In genomic region chr4:22490016-22490638, GRCm38 (mm10) we compare ENCODE assay signal across 9 mouse cellular contexts. TPM values are rescaled to one million over a fixed set of nuclear protein-coding genes. Genes with fewer than 3 reads are reported as not detected.
A peak's percentile ranks its signal among the peaks of the same experiment; 100 is the strongest.
DNase-seq lines count a peak whose midpoint lies in the region; ATAC-seq lines count a peak whose summit lies in the region.
"Had no signal": no experiment of that assay in that cellular context is flagged by ENCODE, and none has a peak within 500 bp of the region (broad histone marks: within the 10 kb centered on the region; RNA-seq: fewer than 3 reads in every experiment).

No protein-coding gene starts in this region.

- H3K9ac ChIP-seq in forebrain, embryonic 11.5 days (ENCODE audit: low read length) = peak overlapping the region; percentile 84

- no peaks in the 10 kb centered on the region for H3K9me3 ChIP-seq in forebrain, embryonic 11.5 days (ENCODE audit: control insufficient read depth, low read length)

- peaks cover 2% of the 10 kb centered on the region for H3K27me3 ChIP-seq in forebrain, embryonic 11.5 days (ENCODE audit: control insufficient read depth, insufficient read depth, low read length)

- peaks cover 7% of the 10 kb centered on the region; the same call in 1 of the 2 replicates for H3K4me1 ChIP-seq in forebrain, embryonic 11.5 days (replicated peaks; ENCODE audit: control insufficient read depth, insufficient read depth, low read length)

- no peaks in the 10 kb centered on the region for H3K36me3 ChIP-seq in forebrain, embryonic 11.5 days (ENCODE audit: control insufficient read depth, insufficient read depth, low read length)

- DNase-seq in adrenal gland, postnatal 14 days = peak; percentile 10
- no peak for DNase-seq in adrenal gland, adult 18-20 months (ENCODE audit: low spot score in 2 of 2)
- peak; percentile 33 to 39 for DNase-seq in B cell, adult 2 months
- DNase-seq in forebrain, embryonic 11.5 days (ENCODE audit: low spot score) = peak; percentile 78
- peak; percentile 47 to 61 for DNase-seq in left cerebral cortex, adult 8-10 months (ENCODE audit: low spot score in 2 of 2)
- peak; percentile 73 for DNase-seq in neural tube, embryonic 10.5 days (ENCODE audit: extremely low spot score, low spot score)
- no peak for DNase-seq in yolk sac, embryonic 10.5 days (ENCODE audit: low spot score)

- peak overlapping the region; percentile 82 for H3K27ac ChIP-seq in forebrain, embryonic 11.5 days (ENCODE audit: low read depth, low read length)

- under 1% methylated on average over 36 of the region's 36 CpGs for WGBS in forebrain, embryonic 11.5 days

- H3K4me2 ChIP-seq in forebrain, embryonic 11.5 days (ENCODE audit: low read depth, low read length, severe bottlenecking) = peak overlapping the region; percentile 97

- no peak for ATAC-seq in forebrain, embryonic 11.5 days (replicated peaks; ENCODE audit: low FRiP score)
- no peak for ATAC-seq in megakaryocyte-erythroid progenitor cell, adult 5-6 weeks (replicated peaks; ENCODE audit: low FRiP score, low TSS enrichment, poor library complexity, severe bottlenecking)

- H3K4me3 ChIP-seq in forebrain, embryonic 11.5 days (ENCODE audit: low read depth, low read length) = peak overlapping the region; percentile 86

RNA-seq across cellular contexts. Expression of gene Pou3f2, which starts 2.0 kb away (rescaled TPM):
- total RNA-seq in adrenal gland, postnatal 14 days (2021) = 0.07 and 0.08 TPM in 2 replicates
- under 1 TPM in 1 of 2 experiments, not detected in 1; 0.07 TPM for total RNA-seq in adrenal gland, adult 18-20 months (2021)
- polyA plus RNA-seq in forebrain, embryonic 11.5 days (2014; fragmentation: Nextera tagmentation; extraction: Ambion mirVana) = 26.6 and 31.8 TPM in 2 replicates
- 10 to 100 TPM; 20.5 to 24.2 (median 22.6) TPM for total RNA-seq in left cerebral cortex, adult 8-10 months (2022)
- total RNA-seq in megakaryocyte-erythroid progenitor cell, adult 5-6 weeks (2014; fragmentation: Nextera tagmentation) = not detected in 2 replicates
- not detected in 2 replicates for total RNA-seq in megakaryocyte-erythroid progenitor cell, adult 5-6 weeks (2017)
- total RNA-seq: neutrophil, adult 5-6 weeks had no signal

Comparison
In these comparisons a context has a peak if more than half of its experiments do, and no peak if none do; other contexts are left out.
1. DNase-seq: peak in adrenal gland, postnatal 14 days (single experiment), B cell, adult 2 months (2 of 2), forebrain, embryonic 11.5 days (single experiment), left cerebral cortex, adult 8-10 months (2 of 2) and neural tube, embryonic 10.5 days (single experiment); none in adrenal gland, adult 18-20 months (0 of 2) and yolk sac, embryonic 10.5 days (single experiment).
2. RNA of gene Pou3f2, which starts 2.0 kb away (total RNA-seq): 20.5 to 24.2 TPM in left cerebral cortex, adult 8-10 months; 0.07 to 0.08 TPM in adrenal gland, postnatal 14 days, 0.07 TPM in adrenal gland, adult 18-20 months and not detected in megakaryocyte-erythroid progenitor cell, adult 5-6 weeks; every median in the first group is over 10 times any median in the second.